Mouse (Mus musculus) erythroblast, embryonic 14.5 days (primary cell): ENCODE measurements at regions not wholly inside any gene's neighbourhood (a gene's known extent, or its start where the extent isn't known, plus 50 kb on each side); places are given as distances from the start of the nearest gene placed in this dataset.

Experiments used
- GATA1 ChIP-seq: IDR thresholded peaks from 2 replicates; pipeline ENCODE4 v1.6.1; 2012; ENCODE audit warnings: low read length, inconsistent platforms, mixed read lengths
- TAL1 ChIP-seq: IDR thresholded peaks from 3 replicates; pipeline ENCODE4 v1.6.1; 2012; ENCODE audit warnings: low read length, inconsistent platforms, mixed read lengths

- TF ChIP-seq GATA1 (no peak), TAL1 (no peak)
These were observed 63.4 kb upstream of the Mbnl1 start for GRCm38 (mm10) chr3:60409283-60409633.
